Mouse (Mus musculus) kidney, embryonic 16.5 days (tissue): ENCODE results near the gene Tbl3. TPM values are rescaled to one million over a fixed set of nuclear protein-coding genes. Genes with fewer than 3 reads are reported as not detected.
A peak's percentile ranks its signal among the peaks of the same experiment; 100 is the strongest.

Experiments used
- ATAC-seq: fragments of 200-750 bp; cut with Nextera tagmentation; 2 replicates; pipeline ENCODE4 v1.8.0; 2017; ENCODE audit warnings: moderate TSS enrichment; ENCODE audit not compliant: low FRiP score, low TSS enrichment
- H3K27ac ChIP-seq: fragments of 300-500 bp; sonication (generic); 2 replicates; pipeline ENCODE4 v1.5.1; 2014; ENCODE audit warnings: low read length
- H3K27me3 ChIP-seq: fragments of 300-500 bp; sonication (generic); 2 replicates; pipeline ENCODE4 v1.6.1; 2014; ENCODE audit warnings: low read length, control low read depth, mixed read lengths; ENCODE audit not compliant: insufficient read depth
- H3K36me3 ChIP-seq: fragments of 300-500 bp; sonication (generic); 2 replicates; pipeline ENCODE4 v1.6.1; 2014; ENCODE audit warnings: low read length, control low read depth, mixed read lengths; ENCODE audit not compliant: insufficient read depth
- H3K4me1 ChIP-seq: fragments of 300-500 bp; sonication (generic); 2 replicates; pipeline ENCODE4 v1.6.1; 2014; ENCODE audit warnings: low read length, control low read depth, mixed read lengths; ENCODE audit not compliant: insufficient read depth
- H3K4me2 ChIP-seq: fragments of 300-500 bp; sonication (generic); replicated peaks from 2 replicates; pipeline ENCODE4 v1.6.1; 2014; ENCODE audit warnings: low read depth, low read length
- H3K4me3 ChIP-seq: fragments of 300-500 bp; sonication (generic); 2 replicates; pipeline ENCODE4 v1.5.1; 2014; ENCODE audit warnings: mild to moderate bottlenecking, low read length
- H3K9ac ChIP-seq: fragments of 300-500 bp; sonication (generic); replicated peaks from 2 replicates; pipeline ENCODE4 v1.6.1; 2014; ENCODE audit warnings: low read length
- H3K9me3 ChIP-seq: fragments of 300-500 bp; sonication (generic); 2 replicates; pipeline ENCODE4 v1.6.1; 2016; ENCODE audit warnings: low read length, control low read depth
- WGBS: fragments of 180-500 bp; shearing (Covaris S2); extraction: QIAGEN DNeasy Blood & Tissue Kit; methylation state at CpG from one replicate; pipeline ENCODE4 v1.1.7; 2014; 5-methylcytosine and 5-hydroxymethylcytosine counted together
- polyA plus RNA-seq: library from polyadenylated mRNA; unstranded; fragments of >200 nt; fragmentation: Nextera tagmentation; extraction: Ambion mirVana; gene quantifications from 2 replicates; pipeline ENCODE4 v1.2.1, GENCODE M21; 2015

Tbl3 gene
- polyA plus RNA-seq, 1 experiment from 2014 or later: 107 TPM

- Histone ChIP-seq H3K27me3 (no peaks in the 10 kb centered on the region), H3K36me3 (peaks cover 42% of the 10 kb centered on the region), H3K4me1 (peaks cover 16% of the 10 kb centered on the region), H3K9me3 (no peaks in the 10 kb centered on the region), H3K27ac (no peak overlapping the region), H3K4me2 (no peak overlapping the region), H3K4me3 (no peak overlapping the region), H3K9ac (no peak overlapping the region)
- no peak for ATAC-seq
- WGBS: 93% methylated on average over 9 of the region's 9 CpGs
Observed at GRCm38 (mm10) chr17:24701251-24701650, 6.2 kb downstream of the Tbl3 start.

- Histone ChIP-seq H3K4me2 (no peak overlapping the region), H3K27me3 (no peaks in the 10 kb centered on the region), H3K4me1 (peaks cover 21% of the 10 kb centered on the region), H3K36me3 (peaks cover 34% of the 10 kb centered on the region), H3K9me3 (no peaks in the 10 kb centered on the region), H3K9ac (no peak overlapping the region), H3K27ac (no peak overlapping the region), H3K4me3 (no peak overlapping the region)
- ATAC-seq: no peak
- WGBS: 79% methylated on average over 2 of the region's 2 CpGs
Observed at GRCm38 (mm10) chr17:24699473-24699872, 8.0 kb downstream of the Tbl3 start.

- no peak for ATAC-seq
- Histone ChIP-seq H3K4me1 (peaks cover 23% of the 10 kb centered on the region), H3K36me3 (peaks cover 29% of the 10 kb centered on the region), H3K4me3 (no peak overlapping the region), H3K9ac (no peak overlapping the region), H3K27ac (no peak overlapping the region), H3K4me2 (no peak overlapping the region), H3K9me3 (no peaks in the 10 kb centered on the region), H3K27me3 (no peaks in the 10 kb centered on the region)
- WGBS: 67% methylated on average over 9 of the region's 9 CpGs
Observed at GRCm38 (mm10) chr17:24698715-24699114, 8.7 kb downstream of the Tbl3 start.

GRCm38 (mm10) chr17:24697985-24698384 is 9.5 kb downstream of the Tbl3 start:
- WGBS: 30% methylated on average over 5 of the region's 5 CpGs
- Histone ChIP-seq H3K4me2 (no peak overlapping the region), H3K4me1 (peaks cover 23% of the 10 kb centered on the region), H3K4me3 (no peak overlapping the region), H3K9ac (no peak overlapping the region), H3K27ac (no peak overlapping the region), H3K9me3 (no peaks in the 10 kb centered on the region), H3K36me3 (peaks cover 31% of the 10 kb centered on the region), H3K27me3 (no peaks in the 10 kb centered on the region)
- ATAC-seq: no peak

- H3K36me3 ChIP-seq: peaks cover 22% of the 10 kb centered on the region
Observed at GRCm38 (mm10) chr17:24696011-24696697, 11.3 kb downstream of the Tbl3 start, which contains the start of the genes Gfer and Noxo1. TSS of gene Gfer (minus strand) at chr17:24696156. TSS of gene Noxo1 (plus strand) at chr17:24696234.

GRCm38 (mm10) chr17:24695326-24696010 is 12.0 kb downstream of the Tbl3 start:
- Histone ChIP-seq H3K27ac (peak overlapping the region; percentile 81), H3K9me3 (no peaks in the 10 kb centered on the region), H3K4me1 (peaks cover 23% of the 10 kb centered on the region), H3K27me3 (peaks cover 7% of the 10 kb centered on the region), H3K36me3 (peaks cover 15% of the 10 kb centered on the region), H3K4me3 (peak overlapping the region; percentile 81), H3K4me2 (peak overlapping the region; percentile 87), H3K9ac (peak overlapping the region; percentile 84)
- WGBS: 4% methylated on average over 37 of the region's 51 CpGs
- peak; percentile 37 for ATAC-seq

More at GRCm38 (mm10) chr17:24696011-24696697, 11.3 kb downstream of the Tbl3 start, which contains the start of the genes Gfer and Noxo1:
- Histone ChIP-seq H3K9me3 (no peaks in the 10 kb centered on the region), H3K4me1 (peaks cover 23% of the 10 kb centered on the region), H3K4me3 (peak within 1 kb of the TSS; percentile 81), H3K4me2 (peak within 1 kb of the TSS; percentile 87), H3K27me3 (peaks cover under 1% of the 10 kb centered on the region; the same call in 1 of the 2 replicates), H3K9ac (peak within 1 kb of the TSS; percentile 84), H3K27ac (peak within 1 kb of the TSS; percentile 81)
- WGBS: under 1% methylated on average over 59 of the region's 76 CpGs
- ATAC-seq: peak; percentile 90

DNA sequence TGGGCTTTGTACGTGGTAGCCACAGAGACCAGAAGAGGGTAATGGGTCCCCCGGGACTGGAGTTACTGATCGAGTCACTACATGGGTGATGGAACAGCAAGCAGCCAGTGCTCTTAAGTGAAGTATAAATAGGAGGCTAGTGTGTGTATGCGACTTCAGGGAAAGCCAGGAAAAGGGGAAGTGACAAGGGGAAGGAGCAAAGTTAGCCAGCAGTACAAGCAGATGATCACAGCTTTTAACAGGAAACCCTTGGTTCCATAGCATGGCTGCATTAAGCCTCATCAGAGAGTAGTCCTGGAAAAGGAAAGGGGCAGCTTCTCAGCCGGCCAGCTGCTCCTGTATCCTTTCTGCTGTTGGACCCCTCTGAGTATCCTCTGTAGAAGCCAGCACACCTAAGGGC is 15.1 kb downstream of the Tbl3 start:
- ATAC-seq: no peak
- Histone ChIP-seq H3K9me3 (no peaks in the 10 kb centered on the region), H3K9ac (no peak overlapping the region), H3K4me2 (no peak overlapping the region), H3K36me3 (peaks cover 13% of the 10 kb centered on the region), H3K4me1 (peaks cover 34% of the 10 kb centered on the region), H3K4me3 (no peak overlapping the region), H3K27ac (no peak overlapping the region), H3K27me3 (peaks cover 38% of the 10 kb centered on the region)
- WGBS: 88% methylated on average over 5 of the region's 5 CpGs

DNA sequence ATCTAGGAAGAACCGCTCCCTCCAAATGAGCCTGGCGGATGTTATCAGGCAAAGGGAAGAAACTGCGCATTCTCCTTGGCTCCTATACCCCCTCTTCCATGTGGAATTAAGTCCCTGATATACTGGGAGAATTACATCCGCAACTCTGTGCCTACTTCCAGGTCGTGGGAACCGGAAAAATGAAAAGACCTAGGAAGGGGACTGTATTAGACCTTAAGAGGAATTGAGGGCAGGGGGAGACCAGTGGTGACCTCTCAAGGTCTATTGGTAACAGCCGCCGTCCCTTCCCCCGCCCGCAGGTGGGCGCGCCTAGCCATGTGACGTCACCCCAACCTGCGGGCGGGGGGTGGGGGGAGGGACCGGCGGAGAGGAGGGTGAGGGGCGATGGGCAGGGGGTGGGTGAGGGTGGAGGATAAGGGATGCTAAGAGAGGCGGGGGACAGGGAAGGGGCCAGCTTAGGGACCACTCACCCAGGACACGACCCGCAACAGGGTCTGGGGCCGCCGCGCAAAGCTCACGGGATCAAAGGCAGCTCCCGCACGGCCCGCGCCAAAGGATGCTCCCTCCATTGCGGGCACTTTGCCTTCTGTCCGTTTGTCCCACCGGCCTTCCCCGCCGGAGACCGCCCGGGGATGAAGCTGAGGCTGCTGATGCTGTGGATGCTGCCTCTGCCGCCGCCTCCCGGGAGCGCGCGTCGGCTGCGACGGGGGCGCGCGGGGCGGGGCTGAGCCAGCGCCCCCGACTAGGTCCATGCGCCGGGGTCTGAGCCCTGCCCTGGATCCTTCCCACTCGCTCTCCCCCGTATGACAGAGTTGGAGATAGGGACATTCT is 18.0 kb downstream of the Tbl3 start, which contains the start of gene Syngr3:
Syngr3 (minus strand) TSS at position 705 of the 831 bp plus-strand sequence.
- Histone ChIP-seq H3K27ac (no peak within 1 kb of the TSS), H3K4me3 (peak within 1 kb of the TSS; percentile 56), H3K9ac (peak within 1 kb of the TSS; percentile 63), H3K9me3 (no peaks in the 10 kb centered on the region), H3K4me2 (peak within 1 kb of the TSS; percentile 88), H3K36me3 (peaks cover 13% of the 10 kb centered on the region), H3K27me3 (peaks cover 42% of the 10 kb centered on the region), H3K4me1 (peaks cover 20% of the 10 kb centered on the region)
- ATAC-seq: no peak
- WGBS: under 1% methylated on average over 48 of the region's 55 CpGs

GRCm38 (mm10) chr17:24687599-24687998 is 19.9 kb downstream of the Tbl3 start:
- WGBS: 19% methylated on average over 23 of the region's 23 CpGs
- Histone ChIP-seq H3K9me3 (no peaks in the 10 kb centered on the region), H3K4me3 (peak overlapping the region; percentile 48), H3K4me1 (peaks cover 18% of the 10 kb centered on the region), H3K9ac (peak overlapping the region; percentile 60), H3K27ac (no peak overlapping the region), H3K27me3 (peaks cover 42% of the 10 kb centered on the region), H3K4me2 (peak overlapping the region; percentile 53), H3K36me3 (peaks cover 3% of the 10 kb centered on the region; the same call in 1 of the 2 replicates)
- no peak for ATAC-seq
